Mouse (Mus musculus): ENCODE data around the gene Hectd3.

Gene Hectd3

DNA sequence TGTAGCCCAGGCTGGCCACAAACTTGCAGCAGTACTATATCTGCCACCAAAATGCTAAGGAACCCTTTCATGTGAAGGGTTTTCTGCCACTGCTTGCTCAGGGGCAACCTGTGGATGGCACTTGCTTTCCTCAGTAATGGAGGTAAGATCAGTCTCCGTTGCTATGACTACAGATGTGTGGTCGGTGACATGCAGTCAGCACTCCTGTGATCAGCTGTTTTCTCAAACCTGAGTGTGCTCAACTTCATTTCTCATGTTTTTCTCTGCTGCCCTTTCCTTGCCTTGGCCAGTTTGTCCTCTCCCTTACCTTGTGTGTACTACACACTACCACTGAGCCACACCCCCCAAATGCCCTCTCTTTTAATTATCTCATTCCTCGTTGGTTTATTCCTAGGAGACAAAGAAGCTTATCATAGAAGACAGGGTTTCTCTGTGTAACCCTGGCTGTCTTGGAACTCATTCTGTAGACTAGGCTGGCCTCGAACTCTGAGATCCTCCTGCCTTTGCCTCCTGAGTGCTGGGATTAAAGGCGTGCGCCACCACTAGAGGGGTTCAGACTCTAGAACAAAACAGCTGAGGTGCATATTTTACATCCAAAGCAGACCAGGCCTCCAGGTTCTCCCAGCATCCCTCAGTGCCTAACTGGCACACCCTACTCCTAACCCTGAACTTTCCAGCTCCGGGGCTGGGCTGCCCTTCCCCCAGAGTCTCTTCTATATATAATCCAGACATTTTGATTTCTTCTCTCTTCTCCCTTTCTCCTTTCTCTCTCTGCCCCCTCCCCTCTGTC is 10.7 kb downstream of the Hectd3 start:
- Histone ChIP-seq H3K4me3 (replicated peaks; ENCODE audit: low read length) (no peak overlapping the region), H3K36me3 (ENCODE audit: insufficient read depth, low read length) (peaks cover 37% of the 10 kb centered on the region), H3K9me3 (ENCODE audit: low read length) (no peaks in the 10 kb centered on the region), H3K27me3 (ENCODE audit: insufficient read depth, low read length) (0 out of 2 replicates have a peak, but pooled peaks cover 2% of the 10 kb centered on the region), H3K4me1 (replicated peaks; ENCODE audit: low read depth, low read length) (peaks cover 51% of the 10 kb centered on the region)
- TF ChIP-seq POU5F1 (IDR thresholded peaks at IDR 0.05; ENCODE audit: borderline replicate concordance, low read length) (no peak), CTCF (conservative IDR thresholded peaks at IDR 0.05; ENCODE audit: low read length) (0 out of 2 replicates have a peak, but pooled peaks have one; percentile 13)

DNA sequence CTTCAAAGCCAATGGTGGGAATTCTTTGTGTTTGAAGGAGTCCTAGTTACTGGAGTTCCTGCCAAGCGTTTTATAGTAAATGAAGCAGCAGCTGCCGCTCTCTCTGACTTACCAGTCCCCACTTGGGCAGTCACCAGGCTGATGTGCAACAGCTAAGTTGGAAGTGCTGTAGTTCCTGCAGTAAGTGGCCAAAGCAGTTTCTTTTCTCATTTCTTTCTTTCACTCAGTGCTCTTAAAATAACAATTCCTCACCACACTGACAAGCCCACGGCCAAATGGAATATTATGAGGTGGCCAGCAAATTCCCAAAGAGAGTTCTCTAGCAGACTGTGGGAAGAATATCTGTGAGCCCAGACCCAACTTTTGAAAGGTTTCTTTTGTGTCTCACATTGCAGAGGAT is 11.9 kb downstream of the Hectd3 start:
- peaks cover 47% of the 10 kb centered on the region for H3K4me1 ChIP-seq (replicated peaks; ENCODE audit: low read depth, low read length)
- TF ChIP-seq CTCF (conservative IDR thresholded peaks at IDR 0.05; ENCODE audit: low read length): no peak
- H3K27me3 ChIP-seq (ENCODE audit: insufficient read depth, low read length): 0 out of 2 replicates have a peak, but pooled peaks cover 2% of the 10 kb centered on the region
- H3K36me3 ChIP-seq (ENCODE audit: insufficient read depth, low read length): peaks cover 25% of the 10 kb centered on the region
- no peak overlapping the region for H3K4me3 ChIP-seq (replicated peaks; ENCODE audit: low read length)
- H3K9me3 ChIP-seq (ENCODE audit: low read length): no peaks in the 10 kb centered on the region

DNA sequence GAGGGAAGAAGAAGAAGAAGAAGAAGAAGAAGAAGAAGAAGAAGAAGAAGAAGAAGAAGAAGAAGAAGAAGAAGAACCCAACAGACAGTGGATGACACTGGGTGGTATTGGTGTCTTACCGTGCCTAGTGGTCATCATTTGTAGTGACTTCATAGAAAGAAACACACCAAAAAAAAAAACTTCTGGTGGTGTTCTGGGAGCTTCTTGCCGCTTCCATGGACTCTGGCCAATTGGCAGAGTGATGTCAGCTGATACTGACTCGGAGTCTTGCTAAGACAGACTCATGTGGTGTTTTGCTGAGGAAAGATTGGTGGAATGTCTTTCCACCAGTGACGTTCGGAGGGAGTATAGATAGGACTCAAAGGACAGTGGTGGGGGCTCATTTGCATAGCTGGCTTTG is 15.1 kb downstream of the Hectd3 start:
- no peak for TF ChIP-seq NANOG (IDR thresholded peaks at IDR 0.05; ENCODE audit: borderline replicate concordance, low read length)
- TF ChIP-seq POU5F1 (IDR thresholded peaks at IDR 0.05; ENCODE audit: borderline replicate concordance, low read length): no peak
- no peak for TF ChIP-seq CTCF (conservative IDR thresholded peaks at IDR 0.05; ENCODE audit: low read length)
- Histone ChIP-seq H3K36me3 (ENCODE audit: insufficient read depth, low read length) (no peaks in the 10 kb centered on the region), H3K9me3 (ENCODE audit: low read length) (no peaks in the 10 kb centered on the region), H3K27me3 (ENCODE audit: insufficient read depth, low read length) (no peaks in the 10 kb centered on the region), H3K4me3 (replicated peaks; ENCODE audit: low read length) (no peak overlapping the region), H3K4me1 (replicated peaks; ENCODE audit: low read depth, low read length) (peaks cover 41% of the 10 kb centered on the region)

DNA sequence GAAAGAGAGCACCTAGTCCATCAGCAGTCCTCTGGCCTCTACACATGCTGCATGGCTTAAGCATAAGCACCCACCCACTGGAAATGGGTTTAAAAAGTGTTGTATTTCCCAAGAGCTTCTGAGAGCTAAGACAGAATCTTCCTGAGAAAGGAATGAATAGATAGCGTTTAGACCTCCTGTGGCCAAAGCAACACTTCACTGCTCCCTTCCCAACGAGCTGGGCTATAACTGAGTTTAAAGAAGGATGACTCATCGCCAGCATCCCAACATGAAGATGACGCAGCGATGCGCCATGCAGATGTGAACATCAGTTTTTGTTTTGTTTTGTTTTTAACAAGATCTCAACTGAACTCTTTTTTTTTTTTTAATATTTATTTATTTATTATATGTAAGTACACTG is 18.5 kb downstream of the Hectd3 start:
- Histone ChIP-seq H3K4me1 (replicated peaks; ENCODE audit: low read depth, low read length) (peaks cover 13% of the 10 kb centered on the region), H3K36me3 (ENCODE audit: insufficient read depth, low read length) (no peaks in the 10 kb centered on the region), H3K4me3 (replicated peaks; ENCODE audit: low read length) (no peak overlapping the region), H3K27me3 (ENCODE audit: insufficient read depth, low read length) (no peaks in the 10 kb centered on the region), H3K9me3 (ENCODE audit: low read length) (no peaks in the 10 kb centered on the region)
- no peak for TF ChIP-seq NANOG (IDR thresholded peaks at IDR 0.05; ENCODE audit: borderline replicate concordance, low read length)
- no peak for TF ChIP-seq CTCF (conservative IDR thresholded peaks at IDR 0.05; ENCODE audit: low read length)
- no peak for TF ChIP-seq POU5F1 (IDR thresholded peaks at IDR 0.05; ENCODE audit: borderline replicate concordance, low read length)

DNA sequence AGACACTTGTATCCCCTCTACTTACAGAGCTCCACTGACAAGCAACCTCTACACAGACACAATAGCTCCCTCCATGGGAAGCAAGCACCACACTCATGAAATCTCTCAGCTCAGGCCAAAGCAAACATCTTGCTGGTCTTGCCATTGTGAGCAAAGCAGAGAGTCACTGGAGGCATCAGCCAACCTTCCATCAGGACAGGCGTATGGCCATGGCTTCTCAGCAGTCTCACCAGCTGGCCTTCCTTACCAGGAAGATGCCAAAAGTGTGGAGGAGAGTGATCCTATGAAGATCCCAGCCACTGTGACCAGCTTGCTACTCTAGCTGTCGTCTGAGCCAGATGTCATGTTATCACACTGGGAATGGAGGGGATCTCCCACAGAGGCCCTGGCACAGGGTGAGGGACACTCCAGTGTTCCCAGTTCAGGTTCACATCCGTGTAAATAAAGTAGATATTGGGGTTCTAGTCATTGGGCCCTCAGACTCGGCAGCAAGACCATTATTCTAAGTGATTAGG is 19.8 kb downstream of the Hectd3 start:
- H3K9me3 ChIP-seq (ENCODE audit: low read length): no peaks in the 10 kb centered on the region
- no peak overlapping the region for H3K4me3 ChIP-seq (replicated peaks; ENCODE audit: low read length)
- no peaks in the 10 kb centered on the region for H3K36me3 ChIP-seq (ENCODE audit: insufficient read depth, low read length)
- H3K4me1 ChIP-seq (replicated peaks; ENCODE audit: low read depth, low read length): peaks cover 17% of the 10 kb centered on the region
- H3K27me3 ChIP-seq (ENCODE audit: insufficient read depth, low read length): no peaks in the 10 kb centered on the region
- TF ChIP-seq NANOG (IDR thresholded peaks at IDR 0.05; ENCODE audit: borderline replicate concordance, low read length) (no peak), CTCF (conservative IDR thresholded peaks at IDR 0.05; ENCODE audit: low read length) (no peak), POU5F1 (IDR thresholded peaks at IDR 0.05; ENCODE audit: borderline replicate concordance, low read length) (no peak)

DNA sequence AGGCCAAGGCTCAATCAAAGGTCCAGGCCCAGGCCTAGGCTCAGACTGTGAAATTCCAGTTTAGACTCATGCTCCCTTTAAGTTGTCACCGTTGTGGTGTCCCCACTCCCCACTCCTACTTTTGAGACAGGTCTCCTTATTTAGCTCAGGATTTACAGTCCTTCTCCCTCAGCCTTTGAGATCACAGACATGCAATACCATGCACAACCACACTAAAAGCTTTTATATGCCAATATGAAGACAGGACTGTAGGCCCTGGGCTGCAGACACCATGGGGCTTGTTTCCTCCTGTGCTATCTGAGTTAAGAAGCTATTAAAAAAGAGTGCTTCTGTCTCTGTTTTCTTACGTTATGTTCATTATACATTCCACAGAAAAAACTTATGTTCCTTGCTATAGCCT is 22.6 kb downstream of the Hectd3 start:
- H3K36me3 ChIP-seq (ENCODE audit: insufficient read depth, low read length): peaks cover 21% of the 10 kb centered on the region
- H3K4me3 ChIP-seq (replicated peaks; ENCODE audit: low read length): no peak overlapping the region
- H3K4me1 ChIP-seq (replicated peaks; ENCODE audit: low read depth, low read length): peaks cover 43% of the 10 kb centered on the region
- H3K27me3 ChIP-seq (ENCODE audit: insufficient read depth, low read length): no peaks in the 10 kb centered on the region
- no peaks in the 10 kb centered on the region for H3K9me3 ChIP-seq (ENCODE audit: low read length)
- no peak for TF ChIP-seq POU5F1 (IDR thresholded peaks at IDR 0.05; ENCODE audit: borderline replicate concordance, low read length)
- TF ChIP-seq CTCF (conservative IDR thresholded peaks at IDR 0.05; ENCODE audit: low read length): no peak

DNA sequence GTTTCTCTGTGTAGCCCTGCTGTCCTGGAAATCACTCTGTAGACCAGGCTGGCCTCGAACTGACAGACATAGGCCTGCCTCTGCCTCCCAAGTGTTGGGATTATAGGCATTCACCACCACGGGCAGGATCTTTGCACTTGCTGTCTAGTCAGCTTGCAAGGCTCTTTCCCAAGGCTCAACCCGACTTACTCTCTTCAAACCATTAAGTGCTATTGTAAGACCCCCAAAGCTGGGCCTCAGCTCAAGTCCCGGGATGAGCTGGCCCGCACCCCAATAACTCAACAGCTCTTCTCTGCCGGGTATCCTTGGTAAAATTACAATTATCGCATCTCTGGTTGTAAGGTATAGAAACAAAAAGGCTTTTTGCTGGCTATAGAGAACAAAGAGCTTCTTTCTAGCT is 23.2 kb downstream of the Hectd3 start:
- peaks cover 27% of the 10 kb centered on the region for H3K36me3 ChIP-seq (ENCODE audit: insufficient read depth, low read length)
- peaks cover 40% of the 10 kb centered on the region for H3K4me1 ChIP-seq (replicated peaks; ENCODE audit: low read depth, low read length)
- TF ChIP-seq POU5F1 (IDR thresholded peaks at IDR 0.05; ENCODE audit: borderline replicate concordance, low read length) (no peak), CTCF (conservative IDR thresholded peaks at IDR 0.05; ENCODE audit: low read length) (no peak), NANOG (IDR thresholded peaks at IDR 0.05; ENCODE audit: borderline replicate concordance, low read length) (no peak)
- no peaks in the 10 kb centered on the region for H3K9me3 ChIP-seq (ENCODE audit: low read length)
- no peaks in the 10 kb centered on the region for H3K27me3 ChIP-seq (ENCODE audit: insufficient read depth, low read length)
- 0 out of 2 replicates have a peak overlapping the region, but pooled peaks have one; percentile 98 for H3K4me3 ChIP-seq (replicated peaks; ENCODE audit: low read length)

DNA sequence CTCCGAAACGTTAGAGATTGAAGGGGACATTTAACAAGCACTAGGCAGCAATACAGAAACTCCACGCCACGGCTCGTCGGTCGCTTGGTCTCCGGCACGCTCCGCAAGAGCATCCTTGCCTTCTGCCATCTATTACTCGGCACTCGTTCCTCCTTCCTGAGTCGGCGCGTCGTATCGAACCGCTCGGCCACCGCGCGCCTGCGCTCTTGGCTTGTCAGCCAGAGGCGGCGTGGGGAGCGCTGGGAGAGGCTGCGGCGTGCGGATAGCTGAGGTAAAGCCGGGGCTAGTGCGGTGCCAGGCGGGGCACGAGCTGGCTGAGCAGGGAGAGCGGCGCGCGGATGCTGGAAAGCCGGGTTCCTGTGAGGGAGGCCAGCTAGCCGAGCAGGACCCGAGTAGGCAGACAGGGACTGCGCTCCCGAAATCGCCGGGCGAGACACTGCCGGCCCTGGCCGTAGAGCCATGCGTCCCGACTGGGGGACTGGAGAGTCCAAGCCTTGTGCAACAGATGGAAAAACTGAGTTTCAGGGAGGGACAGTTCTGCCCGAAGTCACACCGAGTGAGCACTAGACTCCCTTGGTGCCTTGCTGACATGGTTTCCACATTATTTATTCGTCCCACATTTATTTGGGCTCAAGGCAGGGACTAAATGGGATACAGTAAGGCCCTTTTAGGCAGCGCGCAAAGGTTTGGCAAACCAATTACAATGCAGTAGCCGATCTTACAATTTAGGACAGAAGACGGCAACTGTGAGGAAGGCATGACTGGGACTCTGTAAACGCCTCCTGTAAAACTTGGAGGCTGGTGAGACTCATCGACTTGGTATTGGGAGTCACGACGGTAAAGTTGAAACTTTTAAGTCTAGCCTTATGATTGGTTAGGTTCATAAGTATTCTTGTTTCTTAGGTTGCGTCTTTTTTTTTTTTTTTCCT is 24.4 kb downstream of the Hectd3 start, which contains the start of gene Eif2b3:
Eif2b3 (plus strand) TSS at position 197 of the 929 bp plus-strand sequence.
- Histone ChIP-seq H3K27me3 (ENCODE audit: insufficient read depth, low read length) (no peaks in the 10 kb centered on the region), H3K9me3 (ENCODE audit: low read length) (no peaks in the 10 kb centered on the region), H3K36me3 (ENCODE audit: insufficient read depth, low read length) (peaks cover 38% of the 10 kb centered on the region), H3K4me3 (replicated peaks; ENCODE audit: low read length) (peak within 1 kb of the TSS; percentile 98), H3K4me1 (replicated peaks; ENCODE audit: low read depth, low read length) (peaks cover 36% of the 10 kb centered on the region)
- TF ChIP-seq CTCF (conservative IDR thresholded peaks at IDR 0.05; ENCODE audit: low read length) (no peak), POU5F1 (IDR thresholded peaks at IDR 0.05; ENCODE audit: borderline replicate concordance, low read length) (no peak), NANOG (IDR thresholded peaks at IDR 0.05; ENCODE audit: borderline replicate concordance, low read length) (no peak)
